Mouse (Mus musculus): ENCODE data around the gene Arhgap15. TPM values are rescaled to one million over a fixed set of nuclear protein-coding genes. Genes with fewer than 3 reads are reported as not detected.
A peak's percentile ranks its signal among the peaks of the same experiment; 100 is the strongest.

Gene Arhgap15
- polyA plus RNA-seq, 1 experiment from 2014 or later, result 0.30 TPM

DNA sequence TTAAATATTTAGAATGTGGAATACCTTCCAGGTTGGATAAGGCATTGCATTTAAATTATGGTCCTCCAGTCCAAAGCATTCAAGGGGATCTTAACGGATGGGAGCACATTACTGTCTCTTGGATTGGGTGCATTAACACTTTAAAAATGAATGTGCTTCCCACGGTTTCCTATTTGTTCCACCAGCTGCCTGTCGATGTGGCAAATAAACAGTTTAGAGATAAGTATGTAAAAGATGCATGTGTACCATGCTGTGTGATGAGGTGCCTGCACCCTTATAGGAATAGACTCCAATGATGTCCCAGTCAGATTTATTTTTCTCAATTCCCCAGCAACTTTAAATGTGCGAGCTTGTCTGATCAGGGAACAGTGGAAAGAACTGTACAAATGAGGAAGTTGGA, 332.6 kb downstream of the Arhgap15 start:
- no peaks in the 10 kb centered on the region for H3K9me3 ChIP-seq
- no peak for DNase-seq (ENCODE audit: extremely low spot score, low spot score)
- no peak overlapping the region for H3K27ac ChIP-seq
- H3K27me3 ChIP-seq (ENCODE audit: poor library complexity, severe bottlenecking), result no peaks in the 10 kb centered on the region
- 0 out of 2 replicates have a peak, but pooled peaks cover 4% of the 10 kb centered on the region for H3K4me1 ChIP-seq
- H3K4me3 ChIP-seq, result no peak overlapping the region
- 92% methylated on average over 4 of the region's 4 CpGs for WGBS
- H3K36me3 ChIP-seq (replicated peaks), result no peaks in the 10 kb centered on the region

DNA sequence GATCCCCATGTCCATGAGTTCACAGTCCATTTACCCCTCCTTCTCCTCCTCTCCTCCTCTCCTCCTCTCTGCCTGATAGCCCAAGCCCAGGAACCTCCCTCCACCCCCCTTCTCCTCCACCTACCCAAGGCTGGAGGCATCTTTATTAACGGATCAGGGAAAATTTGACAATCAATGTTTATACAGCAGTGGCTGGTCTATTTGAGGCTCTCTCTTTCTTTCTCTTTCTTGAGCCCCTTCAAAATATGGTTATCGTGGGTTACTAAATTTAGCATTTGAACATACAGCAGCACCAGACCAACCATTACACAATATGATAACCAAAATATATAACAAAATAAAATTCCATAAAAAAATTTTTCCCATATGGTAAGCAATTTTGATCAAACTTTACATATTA, 335.8 kb downstream of the Arhgap15 start:
- no peaks in the 10 kb centered on the region for H3K27me3 ChIP-seq (ENCODE audit: poor library complexity, severe bottlenecking)
- no peak overlapping the region for H3K4me3 ChIP-seq
- H3K36me3 ChIP-seq (replicated peaks), result no peaks in the 10 kb centered on the region
- 83% methylated on average over 2 of the region's 2 CpGs for WGBS
- H3K4me1 ChIP-seq, result 0 out of 2 replicates have a peak, but pooled peaks cover 7% of the 10 kb centered on the region
- no peak overlapping the region for H3K27ac ChIP-seq
- no peaks in the 10 kb centered on the region for H3K9me3 ChIP-seq
- no peak for DNase-seq (ENCODE audit: extremely low spot score, low spot score)

DNA sequence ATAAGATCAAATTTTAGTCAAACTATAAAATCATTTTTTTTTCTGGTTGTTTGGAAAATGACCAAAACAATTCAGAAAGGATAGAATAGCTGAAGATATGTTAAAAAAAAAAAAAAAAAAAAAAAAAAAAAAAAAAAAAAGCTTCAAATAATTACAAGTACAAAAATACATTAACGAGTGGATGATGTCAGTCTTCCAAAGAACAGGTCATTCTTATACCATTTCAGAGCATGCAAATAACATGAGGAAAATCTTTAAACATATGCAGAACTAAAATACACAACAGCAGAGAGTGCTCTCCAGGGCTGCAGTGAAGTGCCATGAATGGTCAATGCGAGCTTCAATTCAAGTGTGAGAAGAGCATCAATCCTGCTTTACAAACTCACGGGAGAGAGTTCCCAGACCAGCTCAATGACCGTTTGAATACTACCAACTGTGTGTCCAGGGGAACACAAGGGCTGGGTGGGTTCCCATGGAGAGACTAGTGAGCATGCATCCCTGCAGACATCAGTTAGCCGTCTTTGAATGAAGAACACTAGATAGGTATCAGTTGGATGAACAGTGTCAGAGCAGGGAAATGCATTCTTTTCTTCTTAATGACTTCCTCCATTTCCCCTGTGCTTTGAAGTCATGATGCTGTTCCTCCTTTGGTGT, 337.9 kb downstream of the Arhgap15 start:
- H3K27me3 ChIP-seq (ENCODE audit: poor library complexity, severe bottlenecking), result no peaks in the 10 kb centered on the region
- no peak overlapping the region for H3K27ac ChIP-seq
- DNase-seq (ENCODE audit: extremely low spot score, low spot score), result no peak
- H3K36me3 ChIP-seq (replicated peaks), result no peaks in the 10 kb centered on the region
- 0 out of 2 replicates have a peak, but pooled peaks cover 3% of the 10 kb centered on the region for H3K4me1 ChIP-seq
- no peaks in the 10 kb centered on the region for H3K9me3 ChIP-seq
- 54% methylated on average over 5 of the region's 5 CpGs for WGBS
- no peak overlapping the region for H3K4me3 ChIP-seq

DNA sequence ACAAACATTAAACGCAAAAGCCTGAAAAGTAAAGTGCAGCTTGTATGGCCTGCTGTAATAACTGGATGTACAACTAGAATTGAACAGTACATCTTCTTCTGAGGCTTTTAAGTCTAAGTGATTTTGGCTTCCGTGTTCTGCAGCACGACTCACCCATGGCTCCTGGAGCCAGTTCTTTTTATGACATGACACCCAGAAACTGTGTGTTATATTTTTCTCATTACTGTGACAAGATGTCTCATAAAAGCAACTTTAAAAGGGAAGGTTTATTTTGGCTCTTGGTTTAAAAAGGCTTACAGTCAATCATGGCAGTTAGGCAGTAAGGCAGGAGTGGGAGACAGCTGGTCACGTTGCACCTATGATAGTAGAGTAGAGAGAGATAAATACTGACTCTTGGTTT, 349.9 kb downstream of the Arhgap15 start:
- H3K4me1 ChIP-seq, result no peaks in the 10 kb centered on the region
- no peaks in the 10 kb centered on the region for H3K27me3 ChIP-seq (ENCODE audit: poor library complexity, severe bottlenecking)
- no peak for DNase-seq (ENCODE audit: extremely low spot score, low spot score)
- peaks cover 8% of the 10 kb centered on the region; the same call in 1 of the 2 replicates for H3K9me3 ChIP-seq
- no peak overlapping the region for H3K27ac ChIP-seq
- H3K4me3 ChIP-seq, result no peak overlapping the region
- 88% methylated on average over 4 of the region's 4 CpGs for WGBS
- no peaks in the 10 kb centered on the region for H3K36me3 ChIP-seq (replicated peaks)

DNA sequence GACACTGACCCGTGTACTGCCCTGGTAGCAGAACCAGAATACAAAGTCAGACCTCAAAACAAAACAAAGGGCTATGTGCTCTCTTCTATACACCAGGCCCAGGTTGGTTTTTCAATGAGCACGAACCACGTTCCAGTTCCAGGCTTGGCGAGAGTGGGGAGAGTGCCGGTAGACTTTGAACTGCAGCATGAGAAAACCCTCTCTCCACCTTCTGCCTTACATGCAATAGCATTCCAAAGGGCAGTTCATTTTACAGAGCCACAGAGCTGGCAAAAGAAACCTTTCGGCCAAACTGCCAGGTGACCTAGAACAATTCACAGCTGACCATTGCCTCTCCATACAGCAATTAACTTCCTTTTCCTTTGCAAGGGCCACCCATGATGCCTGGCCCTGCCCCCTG, 353.7 kb downstream of the Arhgap15 start:
- Histone ChIP-seq H3K27ac (no peak overlapping the region), H3K36me3 (replicated peaks) (no peaks in the 10 kb centered on the region)
- no peak for DNase-seq (ENCODE audit: extremely low spot score, low spot score)

DNA sequence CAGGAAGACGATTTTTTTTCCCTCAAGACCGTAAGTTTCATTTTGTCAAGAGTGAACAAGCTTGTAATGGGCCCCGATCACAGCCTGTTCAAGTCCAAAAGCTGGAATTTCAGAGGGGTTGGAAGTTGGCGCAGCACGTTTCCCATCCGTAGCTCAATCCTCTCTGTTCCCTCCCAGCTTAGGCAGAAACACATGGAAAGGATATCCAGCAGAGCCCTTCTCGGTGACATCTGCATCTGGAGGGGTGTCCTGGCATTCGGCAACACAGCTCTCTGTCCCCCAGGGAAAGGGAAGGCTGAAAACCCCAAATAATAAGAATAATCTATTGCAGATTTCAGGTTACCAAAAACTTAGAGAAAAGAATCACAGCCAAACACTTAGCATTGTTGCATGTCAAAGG, 354.7 kb downstream of the Arhgap15 start:
- WGBS, result 82% methylated on average over 8 of the region's 8 CpGs
- no peak for DNase-seq (ENCODE audit: extremely low spot score, low spot score)
- H3K36me3 ChIP-seq (replicated peaks), result no peaks in the 10 kb centered on the region
- peaks cover 12% of the 10 kb centered on the region for H3K4me1 ChIP-seq
- no peak overlapping the region for H3K27ac ChIP-seq
- no peaks in the 10 kb centered on the region for H3K9me3 ChIP-seq
- H3K4me3 ChIP-seq, result no peak overlapping the region
- H3K27me3 ChIP-seq (ENCODE audit: poor library complexity, severe bottlenecking), result no peaks in the 10 kb centered on the region

More for the DNA sequence above, 353.7 kb downstream of the Arhgap15 start:
- Histone ChIP-seq H3K9me3 (peaks cover 3% of the 10 kb centered on the region; the same call in 1 of the 2 replicates), H3K27me3 (ENCODE audit: poor library complexity, severe bottlenecking) (no peaks in the 10 kb centered on the region), H3K4me1 (peaks cover 12% of the 10 kb centered on the region), H3K4me3 (no peak overlapping the region)
- 84% methylated on average over 6 of the region's 6 CpGs for WGBS

DNA sequence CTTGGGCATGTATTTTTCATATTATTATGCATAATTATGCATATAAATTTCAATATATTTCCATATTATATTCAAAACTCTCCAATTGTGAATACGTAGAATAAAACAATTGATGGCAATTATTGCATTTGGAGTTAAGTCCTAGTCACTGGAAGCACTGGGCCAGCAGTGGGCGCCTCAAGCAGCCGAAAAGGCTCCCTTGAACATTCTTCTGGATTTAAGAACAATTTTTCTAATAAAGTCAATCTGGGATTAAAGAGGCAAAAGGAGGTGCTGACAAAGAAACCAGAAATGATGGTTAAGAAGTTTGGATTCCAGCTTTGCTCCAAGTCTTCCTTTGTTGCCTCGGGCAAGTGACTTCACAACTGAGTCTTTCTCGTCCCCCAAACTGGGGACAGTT, 355.1 kb downstream of the Arhgap15 start:
- no peak overlapping the region for H3K27ac ChIP-seq
- no peak for DNase-seq (ENCODE audit: extremely low spot score, low spot score)
- WGBS, result 81% methylated on average over 5 of the region's 5 CpGs

DNA sequence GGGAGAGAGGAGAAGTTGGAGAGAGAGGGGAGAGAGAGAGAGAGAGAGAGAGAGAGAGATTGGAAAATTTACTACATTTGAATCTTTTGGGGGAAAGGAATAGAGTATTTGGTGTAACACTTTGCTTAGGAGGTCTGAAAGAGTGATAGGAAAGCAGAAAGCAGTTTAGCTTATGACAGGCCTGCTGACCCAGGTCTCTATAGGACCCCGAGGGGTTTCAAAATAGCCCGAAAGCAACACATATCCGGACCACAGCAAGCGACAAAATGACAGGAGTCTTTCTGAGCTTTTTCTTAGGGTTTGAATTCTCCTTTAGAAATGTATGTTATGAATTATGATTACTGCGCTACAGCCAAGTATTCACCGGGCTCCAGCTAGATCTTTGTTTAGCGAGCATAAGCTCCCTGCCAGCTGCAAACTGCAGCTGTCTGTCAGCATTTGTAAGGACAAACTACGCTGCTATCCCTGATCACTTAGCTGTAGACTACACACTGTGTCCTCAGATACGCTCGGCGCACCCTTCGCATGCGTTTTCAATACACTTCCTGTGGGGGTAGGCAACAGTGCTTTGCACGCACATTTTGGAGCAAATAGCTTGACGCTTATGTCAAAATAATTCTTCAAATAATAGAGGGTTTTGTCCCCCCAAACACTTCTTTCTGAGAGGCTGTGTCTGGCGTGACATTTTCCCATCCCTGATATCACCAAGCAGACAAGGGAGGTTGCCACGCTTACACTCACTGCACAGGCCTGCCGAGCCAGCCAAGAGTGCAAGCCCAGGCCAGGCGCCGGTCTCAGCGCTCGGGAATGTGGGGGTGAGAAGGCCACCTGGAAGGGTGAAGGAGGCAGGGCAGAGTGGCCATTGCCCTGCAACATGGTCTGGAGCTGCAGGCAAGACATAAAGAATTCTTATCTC, 355.9 kb downstream of the Arhgap15 start:
- Histone ChIP-seq H3K27ac (peak overlapping the region; percentile 75), H3K36me3 (replicated peaks) (no peaks in the 10 kb centered on the region), H3K4me3 (no peak overlapping the region), H3K4me1 (peaks cover 12% of the 10 kb centered on the region), H3K27me3 (ENCODE audit: poor library complexity, severe bottlenecking) (no peaks in the 10 kb centered on the region), H3K9me3 (no peaks in the 10 kb centered on the region)
- DNase-seq (ENCODE audit: extremely low spot score, low spot score), result peak; percentile 20
- 66% methylated on average over 22 of the region's 22 CpGs for WGBS

More for the DNA sequence above, 355.1 kb downstream of the Arhgap15 start:
- Histone ChIP-seq H3K36me3 (replicated peaks) (no peaks in the 10 kb centered on the region), H3K27me3 (ENCODE audit: poor library complexity, severe bottlenecking) (no peaks in the 10 kb centered on the region), H3K4me3 (no peak overlapping the region), H3K9me3 (no peaks in the 10 kb centered on the region), H3K4me1 (peaks cover 12% of the 10 kb centered on the region)

DNA sequence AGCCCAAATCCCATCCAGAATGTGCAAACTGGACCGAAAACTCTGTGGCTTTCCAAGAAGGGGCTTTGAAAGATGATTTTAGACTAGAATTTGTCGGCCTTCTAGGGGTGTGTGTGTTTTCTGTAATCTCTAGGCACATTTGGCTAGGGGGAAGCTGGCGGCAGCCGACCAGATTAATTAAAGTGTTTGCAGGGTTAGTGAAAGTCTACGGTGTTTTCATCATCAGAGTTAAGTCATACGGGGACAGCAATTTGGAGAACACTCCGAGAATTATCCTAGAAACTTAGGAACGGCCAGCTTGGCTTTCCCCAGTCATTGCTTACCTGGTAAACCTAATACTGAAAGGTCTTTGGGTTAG, 356.6 kb downstream of the Arhgap15 start:
- H3K4me1 ChIP-seq, result peaks cover 12% of the 10 kb centered on the region
- no peaks in the 10 kb centered on the region for H3K27me3 ChIP-seq (ENCODE audit: poor library complexity, severe bottlenecking)
- H3K27ac ChIP-seq, result peak overlapping the region; percentile 75
- H3K36me3 ChIP-seq (replicated peaks), result no peaks in the 10 kb centered on the region
- DNase-seq (ENCODE audit: extremely low spot score, low spot score), result no peak
- no peaks in the 10 kb centered on the region for H3K9me3 ChIP-seq
- H3K4me3 ChIP-seq, result no peak overlapping the region
- 85% methylated on average over 8 of the region's 8 CpGs for WGBS

DNA sequence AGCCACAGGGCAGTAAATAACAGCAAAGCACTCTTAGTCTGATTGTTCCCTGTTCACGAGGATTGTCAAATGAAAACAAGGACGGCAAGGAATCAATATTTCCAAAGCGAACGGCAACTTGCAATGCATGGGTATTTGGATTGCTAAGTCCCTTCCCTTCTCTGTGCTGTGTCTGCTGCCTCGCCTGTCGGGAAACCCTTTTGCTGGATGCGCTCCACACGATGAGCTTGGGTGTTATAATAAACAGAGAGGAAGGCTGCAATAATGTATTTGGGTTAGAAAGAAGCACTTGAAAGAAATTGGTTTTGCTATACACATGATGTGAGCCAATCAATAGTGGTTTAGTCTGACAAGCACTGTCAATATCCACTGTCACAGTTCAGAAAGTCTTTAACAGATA, 357.7 kb downstream of the Arhgap15 start:
- Histone ChIP-seq H3K36me3 (replicated peaks) (no peaks in the 10 kb centered on the region), H3K4me1 (peaks cover 12% of the 10 kb centered on the region), H3K4me3 (no peak overlapping the region), H3K9me3 (no peaks in the 10 kb centered on the region), H3K27me3 (ENCODE audit: poor library complexity, severe bottlenecking) (no peaks in the 10 kb centered on the region), H3K27ac (no peak overlapping the region)
- DNase-seq (ENCODE audit: extremely low spot score, low spot score), result no peak
- WGBS, result 94% methylated on average over 8 of the region's 8 CpGs

DNA sequence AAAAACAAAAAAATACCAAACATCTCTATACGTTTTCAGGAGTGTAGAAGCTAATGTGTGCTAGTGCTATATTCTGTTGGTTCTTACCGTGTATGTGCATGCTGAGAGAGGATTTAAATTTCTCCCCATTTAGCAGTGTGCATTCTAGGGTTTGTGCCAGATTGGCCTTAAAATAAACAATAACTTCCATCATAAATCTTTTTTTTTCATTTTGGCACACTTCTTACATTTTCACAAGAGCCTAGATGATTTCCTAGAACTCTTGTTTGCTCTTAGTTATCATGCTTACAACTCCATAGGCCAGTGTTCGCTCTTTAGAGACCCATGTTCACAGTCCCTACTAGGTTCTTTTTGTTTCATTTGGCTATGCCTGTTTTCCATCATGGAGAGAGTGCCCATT, 362.7 kb downstream of the Arhgap15 start:
- H3K36me3 ChIP-seq (replicated peaks), result no peaks in the 10 kb centered on the region
- H3K9me3 ChIP-seq, result no peaks in the 10 kb centered on the region
- no peak for DNase-seq (ENCODE audit: extremely low spot score, low spot score)
- H3K27ac ChIP-seq, result no peak overlapping the region
- H3K4me3 ChIP-seq, result no peak overlapping the region
- 92% methylated on average over 3 of the region's 3 CpGs for WGBS
- H3K4me1 ChIP-seq, result no peaks in the 10 kb centered on the region
- no peaks in the 10 kb centered on the region for H3K27me3 ChIP-seq (ENCODE audit: poor library complexity, severe bottlenecking)

DNA sequence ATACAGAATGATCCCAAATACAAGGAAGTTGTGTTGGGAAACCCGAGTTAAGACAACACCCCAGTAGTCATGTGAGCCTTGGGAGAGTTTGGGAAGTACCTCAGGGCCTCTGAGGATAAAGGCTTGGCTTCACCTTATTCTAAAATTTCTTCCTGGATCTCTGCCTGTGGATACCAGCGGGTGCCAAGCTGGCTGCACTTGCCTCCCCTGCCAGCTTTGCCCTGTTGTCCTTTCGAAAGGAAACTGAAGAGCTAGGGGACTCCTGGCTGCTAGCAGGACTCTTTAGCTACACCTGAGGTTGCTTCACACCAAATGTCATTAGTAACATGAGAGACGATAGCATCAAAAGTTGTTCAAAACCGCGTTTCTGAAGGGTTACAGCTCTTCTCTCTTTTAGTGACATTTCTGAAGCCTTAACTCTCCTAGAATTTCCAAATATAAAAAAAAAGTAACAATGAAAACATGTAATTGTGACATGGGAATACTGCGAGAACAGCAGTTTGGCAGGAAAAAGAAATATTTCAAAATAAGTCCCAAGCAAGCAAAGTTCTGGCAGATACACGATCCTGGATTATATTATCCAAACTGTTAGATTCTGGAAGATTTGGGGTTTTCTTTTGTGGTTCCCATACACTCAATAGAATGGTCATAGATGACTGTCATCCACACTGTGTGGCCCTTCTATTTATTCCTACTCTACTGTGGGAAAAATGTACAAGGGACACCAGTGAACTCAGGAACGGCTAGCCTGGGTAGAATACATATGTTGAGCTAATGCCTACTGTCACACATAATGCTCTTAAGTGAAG, 364.6 kb downstream of the Arhgap15 start:
- WGBS, result 88% methylated on average over 9 of the region's 9 CpGs
- no peaks in the 10 kb centered on the region for H3K27me3 ChIP-seq (ENCODE audit: poor library complexity, severe bottlenecking)

More for the DNA sequence above, 364.6 kb downstream of the Arhgap15 start:
- Histone ChIP-seq H3K4me1 (no peaks in the 10 kb centered on the region), H3K9me3 (no peaks in the 10 kb centered on the region), H3K27ac (no peak overlapping the region), H3K4me3 (no peak overlapping the region), H3K36me3 (replicated peaks) (no peaks in the 10 kb centered on the region)
- DNase-seq (ENCODE audit: extremely low spot score, low spot score), result no peak
